Mouse (Mus musculus) kidney, embryonic 14.5 days (tissue): ENCODE data around the gene Ntf5. TPM values are rescaled to one million over a fixed set of nuclear protein-coding genes. Genes with fewer than 3 reads are reported as not detected.

Source experiments
- ATAC-seq: fragments of 200-750 bp; cut with Nextera tagmentation; 2 replicates; pipeline ENCODE4 v1.8.0; 2017; ENCODE audit warnings: moderate number of reproducible peaks, mild to moderate bottlenecking, moderate TSS enrichment, moderate library complexity; ENCODE audit not compliant: low FRiP score, low TSS enrichment
- H3K27ac ChIP-seq: fragments of 300-500 bp; sonication (generic); 2 replicates; pipeline ENCODE4 v1.5.1; 2014; ENCODE audit warnings: low read depth, mild to moderate bottlenecking, low read length, moderate library complexity, mixed read lengths
- H3K27me3 ChIP-seq: fragments of 300-500 bp; sonication (generic); 2 replicates; pipeline ENCODE4 v1.6.1; 2014; ENCODE audit warnings: mild to moderate bottlenecking, low read length; ENCODE audit not compliant: control insufficient read depth, insufficient read depth
- H3K36me3 ChIP-seq: fragments of 300-500 bp; sonication (generic); 2 replicates; pipeline ENCODE4 v1.6.1; 2014; ENCODE audit warnings: low read length, mixed read lengths; ENCODE audit not compliant: control insufficient read depth, insufficient read depth
- H3K4me1 ChIP-seq: fragments of 300-500 bp; sonication (generic); 2 replicates; pipeline ENCODE4 v1.6.1; 2014; ENCODE audit warnings: low read length, mixed read lengths; ENCODE audit not compliant: control insufficient read depth, insufficient read depth
- H3K4me2 ChIP-seq: fragments of 300-500 bp; sonication (generic); replicated peaks from 2 replicates; pipeline ENCODE4 v1.6.1; 2014; ENCODE audit warnings: low read depth, mild to moderate bottlenecking, low read length
- H3K4me3 ChIP-seq: fragments of 300-500 bp; sonication (generic); 2 replicates; pipeline ENCODE4 v1.5.1; 2014; ENCODE audit warnings: mild to moderate bottlenecking, low read length
- H3K9ac ChIP-seq: fragments of 300-500 bp; sonication (generic); 2 replicates; pipeline ENCODE4 v1.6.1; 2014; ENCODE audit warnings: low read depth, mild to moderate bottlenecking, low read length, moderate library complexity
- H3K9me3 ChIP-seq: fragments of 300-500 bp; sonication (generic); 2 replicates; pipeline ENCODE4 v1.6.1; 2016; ENCODE audit warnings: low read length; ENCODE audit not compliant: control insufficient read depth
- WGBS: fragments of 180-500 bp; shearing (Covaris S2); extraction: QIAGEN DNeasy Blood & Tissue Kit; methylation state at CpG from one replicate; pipeline ENCODE4 v1.1.7; 2014; 5-methylcytosine and 5-hydroxymethylcytosine counted together
- polyA plus RNA-seq: library from polyadenylated mRNA; unstranded; fragments of >200 nt; fragmentation: Nextera tagmentation; extraction: Ambion mirVana; gene quantifications from 2 replicates; pipeline ENCODE4 v1.2.1, GENCODE M21; 2014

The Ntf5 gene
- polyA plus RNA-seq, 1 experiment from 2014 or later = 1.4 TPM

- Histone ChIP-seq H3K4me3 (no peak overlapping the region), H3K9ac (no peak overlapping the region), H3K9me3 (no peaks in the 10 kb centered on the region), H3K27me3 (peaks cover 80% of the 10 kb centered on the region), H3K4me1 (peaks cover 11% of the 10 kb centered on the region; the same call in 1 of the 2 replicates), H3K27ac (no peak overlapping the region), H3K4me2 (no peak overlapping the region), H3K36me3 (no peaks in the 10 kb centered on the region)
- 87% methylated on average over 17 of the region's 17 CpGs for WGBS
- no peak for ATAC-seq
These were observed 4.5 kb upstream of the Ntf5 start for GRCm38 (mm10) chr7:45408949-45409348.

DNA sequence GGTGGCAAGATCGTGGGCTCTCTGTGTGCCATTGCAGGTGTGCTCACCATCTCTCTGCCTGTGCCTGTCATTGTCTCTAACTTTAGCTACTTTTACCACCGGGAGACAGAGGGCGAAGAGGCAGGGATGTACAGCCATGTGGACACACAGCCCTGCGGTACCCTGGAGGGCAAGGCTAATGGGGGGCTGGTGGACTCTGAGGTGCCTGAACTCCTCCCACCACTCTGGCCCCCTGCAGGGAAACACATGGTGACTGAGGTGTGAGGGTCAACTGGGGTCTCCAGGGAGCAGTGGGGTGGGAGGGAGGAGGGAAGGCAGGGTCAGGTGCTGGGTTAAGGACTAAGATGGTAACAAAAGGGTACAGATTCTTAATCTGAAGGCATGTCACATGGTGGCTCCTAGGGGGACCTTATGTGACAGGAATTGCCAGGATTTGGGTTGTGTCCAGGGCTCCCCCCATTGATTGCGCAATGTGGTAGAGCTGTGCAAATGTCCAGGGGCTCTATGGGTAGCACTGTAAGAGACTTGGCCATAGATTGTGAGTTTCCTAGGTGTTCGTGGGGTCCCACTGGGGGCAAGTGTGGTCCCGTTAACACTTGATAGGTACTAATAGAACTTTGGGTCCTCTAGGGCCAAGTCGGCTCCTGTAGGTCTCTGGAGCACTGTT lies 3.9 kb upstream of the Ntf5 start:
- H3K27me3 ChIP-seq = peaks cover 87% of the 10 kb centered on the region
- H3K9ac ChIP-seq = no peak overlapping the region
- no peaks in the 10 kb centered on the region for H3K36me3 ChIP-seq

DNA sequence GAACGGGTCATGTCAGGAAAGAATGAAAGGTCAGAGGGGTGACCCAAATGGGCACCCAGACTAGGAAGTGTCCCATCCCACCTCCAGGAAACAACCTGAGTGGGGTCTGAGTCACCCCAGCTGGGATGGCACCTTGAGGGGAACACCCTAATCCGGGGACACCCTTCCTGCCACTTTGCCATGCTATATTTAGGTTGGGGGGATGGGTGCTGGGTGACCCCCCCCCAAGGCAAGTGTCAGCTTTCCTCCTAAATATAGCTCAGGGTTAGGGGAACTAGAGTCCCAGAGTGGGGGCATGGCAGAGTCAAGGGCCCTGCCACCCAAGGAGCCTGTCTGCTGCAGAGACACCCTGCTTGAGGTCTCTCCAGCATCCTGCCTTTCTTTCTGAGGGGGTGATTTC lies 1.1 kb upstream of the Ntf5 start:
- Histone ChIP-seq H3K4me1 (peaks cover 13% of the 10 kb centered on the region; the same call in 1 of the 2 replicates), H3K4me2 (no peak overlapping the region), H3K9me3 (no peaks in the 10 kb centered on the region), H3K4me3 (no peak overlapping the region), H3K36me3 (no peaks in the 10 kb centered on the region), H3K27ac (no peak overlapping the region), H3K27me3 (peaks cover 91% of the 10 kb centered on the region), H3K9ac (no peak overlapping the region)
- no peak for ATAC-seq
- 86% methylated on average over 2 of the region's 2 CpGs for WGBS

More for the DNA sequence above, 3.9 kb upstream of the Ntf5 start:
- H3K27ac ChIP-seq = no peak overlapping the region
- H3K4me3 ChIP-seq = no peak overlapping the region
- WGBS = 87% methylated on average over 8 of the region's 8 CpGs
- peaks cover 15% of the 10 kb centered on the region; the same call in 1 of the 2 replicates for H3K4me1 ChIP-seq
- H3K4me2 ChIP-seq = no peak overlapping the region
- no peak for ATAC-seq
- no peaks in the 10 kb centered on the region for H3K9me3 ChIP-seq

DNA sequence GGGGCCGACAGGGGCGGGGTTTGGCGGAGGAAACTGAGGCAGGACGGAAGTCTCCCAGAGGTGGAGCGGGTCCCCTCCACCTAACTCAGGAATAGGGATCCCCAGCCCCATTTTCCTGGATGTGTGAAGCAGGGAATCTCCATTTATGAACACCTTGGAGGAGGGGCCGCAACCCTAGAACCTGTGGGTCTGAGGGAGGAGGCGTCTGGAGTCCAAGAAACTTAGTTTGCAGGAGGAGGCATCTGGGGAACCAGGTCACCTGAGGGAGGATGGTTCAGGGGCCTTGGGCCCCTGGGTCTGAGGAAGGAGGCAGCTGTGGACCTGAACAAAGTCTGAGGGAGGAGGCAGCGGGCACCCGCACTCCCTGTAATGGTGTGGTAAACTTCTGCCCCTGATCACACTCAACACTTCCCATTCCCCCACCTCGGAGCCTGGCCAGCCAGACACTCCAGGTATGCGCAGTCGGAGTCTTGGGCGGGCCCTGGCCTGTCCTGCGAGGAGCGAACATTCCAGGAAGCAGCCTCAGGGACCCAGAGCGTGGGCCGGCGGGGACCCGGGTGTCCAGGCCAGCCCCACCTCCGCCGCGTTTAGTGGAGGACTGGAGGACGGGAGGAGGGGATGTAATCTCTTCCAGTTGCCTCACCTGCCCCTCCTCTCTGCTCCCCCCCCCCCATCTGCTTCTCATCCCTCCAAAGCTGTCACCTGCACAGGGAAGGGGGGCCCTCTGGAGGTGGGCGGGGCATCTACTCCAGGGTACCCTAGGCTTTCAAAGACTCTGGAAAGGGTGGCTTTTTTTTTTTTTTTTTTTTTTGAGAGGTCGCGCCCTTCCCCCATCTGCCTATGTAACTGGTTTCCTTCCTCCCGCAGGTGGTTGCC lies 607 bp downstream of the Ntf5 start:
- H3K36me3 ChIP-seq = no peaks in the 10 kb centered on the region
- peak overlapping the region; percentile 58 for H3K9ac ChIP-seq
- ATAC-seq = peak; percentile 44
- 1% methylated on average over 27 of the region's 27 CpGs for WGBS
- peaks cover 83% of the 10 kb centered on the region for H3K27me3 ChIP-seq
- H3K4me1 ChIP-seq = peaks cover 22% of the 10 kb centered on the region
- peak overlapping the region; percentile 93 for H3K4me2 ChIP-seq
- no peaks in the 10 kb centered on the region for H3K9me3 ChIP-seq
- H3K4me3 ChIP-seq = peak overlapping the region; percentile 55
- no peak overlapping the region for H3K27ac ChIP-seq

GRCm38 (mm10) chr7:45414740-45415224 lies 1.3 kb downstream of the Ntf5 start:
- H3K4me1 ChIP-seq = peaks cover 22% of the 10 kb centered on the region
- no peaks in the 10 kb centered on the region for H3K9me3 ChIP-seq
- ATAC-seq = no peak
- no peaks in the 10 kb centered on the region for H3K36me3 ChIP-seq
- 34% methylated on average over 12 of the region's 12 CpGs for WGBS
- H3K27ac ChIP-seq = no peak overlapping the region
- peaks cover 80% of the 10 kb centered on the region for H3K27me3 ChIP-seq
- H3K4me2 ChIP-seq = peak overlapping the region; percentile 93
- H3K9ac ChIP-seq = no peak overlapping the region
- peak overlapping the region; percentile 18; the same call in 1 of the 2 replicates for H3K4me3 ChIP-seq

- no peak for ATAC-seq
- Histone ChIP-seq H3K36me3 (peaks cover under 1% of the 10 kb centered on the region; the same call in 1 of the 2 replicates), H3K4me2 (peak overlapping the region; percentile 13; the same call in 1 of the 2 replicates), H3K4me3 (peak overlapping the region; percentile 18), H3K9ac (0 out of 2 replicates have a peak overlapping the region, but pooled peaks have one; percentile 2), H3K27ac (no peak overlapping the region), H3K4me1 (peaks cover 22% of the 10 kb centered on the region), H3K9me3 (no peaks in the 10 kb centered on the region), H3K27me3 (peaks cover 75% of the 10 kb centered on the region)
- 6% methylated on average over 37 of the region's 37 CpGs for WGBS
These were observed 2.1 kb downstream of the Ntf5 start for GRCm38 (mm10) chr7:45415636-45416035.

DNA sequence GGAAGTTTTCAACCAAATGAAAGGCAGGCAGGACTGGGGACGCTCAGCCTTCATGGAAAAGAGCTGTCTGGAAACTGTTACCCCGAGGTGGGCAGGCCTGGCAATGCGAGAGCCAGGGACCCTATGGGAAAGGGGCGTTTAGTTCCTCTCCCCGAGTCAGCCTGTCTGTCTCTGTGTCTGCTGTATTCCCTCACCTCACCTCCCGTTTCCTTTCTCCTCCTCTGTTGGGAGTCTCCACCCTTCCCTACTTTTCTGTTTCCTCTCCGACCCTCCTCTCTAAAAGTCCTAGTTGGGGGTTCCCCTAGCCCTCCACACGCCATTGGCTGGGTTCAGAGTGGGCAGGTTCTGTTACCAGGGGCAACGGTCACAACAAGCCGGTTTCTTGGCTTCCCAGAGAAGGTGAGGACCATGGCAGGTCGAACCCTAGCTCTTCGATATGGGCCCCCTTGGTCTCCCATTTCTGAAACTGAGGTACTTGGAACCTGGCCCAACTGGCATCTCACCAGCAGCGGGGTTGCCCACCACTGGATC lies 4.5 kb downstream of the Ntf5 start:
- ATAC-seq = no peak
- Histone ChIP-seq H3K4me3 (no peak overlapping the region), H3K9me3 (no peaks in the 10 kb centered on the region), H3K27me3 (peaks cover 58% of the 10 kb centered on the region), H3K4me1 (peaks cover 21% of the 10 kb centered on the region), H3K4me2 (peak overlapping the region; percentile 5; the same call in 1 of the 2 replicates), H3K27ac (no peak overlapping the region), H3K36me3 (peaks cover 25% of the 10 kb centered on the region), H3K9ac (no peak overlapping the region)
- 9% methylated on average over 13 of the region's 13 CpGs for WGBS

DNA sequence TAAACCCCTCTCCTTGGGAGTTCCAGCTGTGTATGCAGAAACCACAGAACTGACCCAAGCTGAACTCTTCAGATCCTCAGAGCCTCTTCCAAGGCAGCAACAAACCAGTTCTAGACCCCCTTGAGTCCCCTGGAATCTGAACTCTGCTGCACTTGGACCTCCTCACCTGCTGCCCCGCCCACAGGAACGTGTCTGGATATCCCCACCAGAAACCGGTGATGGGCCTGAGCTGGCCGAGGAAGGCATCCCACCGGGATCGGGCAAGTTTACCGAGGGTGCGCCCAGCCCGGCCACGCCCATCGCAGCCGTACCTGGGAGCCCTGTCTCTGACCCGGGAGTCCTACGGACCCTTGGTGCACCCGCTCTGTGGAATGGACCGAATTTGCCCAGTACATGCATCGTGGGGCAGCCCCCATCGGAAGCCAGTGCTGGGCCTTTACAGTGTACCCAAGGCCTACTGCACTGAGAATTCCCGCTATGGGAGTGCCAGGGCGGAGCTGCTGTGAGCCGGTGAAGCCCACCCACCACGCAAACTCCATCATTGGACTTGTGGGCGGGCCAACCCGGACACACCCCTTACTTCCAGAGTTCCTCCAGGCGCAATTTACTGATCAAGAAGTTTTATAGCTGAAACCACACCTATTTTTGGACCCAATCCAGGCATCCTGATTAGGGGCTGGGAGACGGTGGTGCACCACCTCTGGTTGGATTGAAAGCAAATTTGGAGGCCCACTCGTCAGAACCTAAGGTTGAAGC lies 6.5 kb downstream of the Ntf5 start:
- Histone ChIP-seq H3K4me3 (no peak overlapping the region), H3K27ac (no peak overlapping the region), H3K27me3 (peaks cover 39% of the 10 kb centered on the region), H3K9me3 (no peaks in the 10 kb centered on the region), H3K9ac (no peak overlapping the region), H3K4me1 (peaks cover 14% of the 10 kb centered on the region), H3K36me3 (peaks cover 45% of the 10 kb centered on the region), H3K4me2 (peak overlapping the region; percentile 24; the same call in 1 of the 2 replicates)
- no peak for ATAC-seq
- WGBS = 8% methylated on average over 27 of the region's 27 CpGs
